Mouse (Mus musculus): ENCODE measurements around the gene Cisd2. TPM values are rescaled to one million over a fixed set of nuclear protein-coding genes. Genes with fewer than 3 reads are reported as not detected.

Gene Cisd2
- polyA plus RNA-seq, 1 experiment from 2014 or later = 80.7 TPM

Other genes with a start within 250 kb of the Cisd2 start
- gene Cenpe, start 211.4 kb downstream of the Cisd2 start, polyA plus RNA-seq (2015; fragmentation: Nextera tagmentation; extraction: Ambion mirVana) = 14.9 TPM in 2 replicates
- 4.3 TPM in 2 replicates for gene Bdh2, start 142.7 kb downstream of the Cisd2 start, polyA plus RNA-seq (2015; fragmentation: Nextera tagmentation; extraction: Ambion mirVana)
- 0.39 and 1.1 TPM in 2 replicates for gene Slc9b2, start 116.2 kb downstream of the Cisd2 start, polyA plus RNA-seq (2015; fragmentation: Nextera tagmentation; extraction: Ambion mirVana)
- 0.17 and 0.28 TPM in 2 replicates for gene Slc9b1, start 75.9 kb downstream of the Cisd2 start, polyA plus RNA-seq (2015; fragmentation: Nextera tagmentation; extraction: Ambion mirVana)
- gene Ube2d3, start 14.2 kb upstream of the Cisd2 start, polyA plus RNA-seq (2015; fragmentation: Nextera tagmentation; extraction: Ambion mirVana) = 433 and 444 TPM in 2 replicates
- gene Manba, start 61.7 kb upstream of the Cisd2 start, polyA plus RNA-seq (2015; fragmentation: Nextera tagmentation; extraction: Ambion mirVana) = 4.6 and 5.0 TPM in 2 replicates

Measured in midbrain, embryonic 13.5 days (tissue).